Mouse (Mus musculus) hindbrain, embryonic 11.5 days (tissue): ENCODE measurements around the gene Col20a1. TPM values are rescaled to one million over a fixed set of nuclear protein-coding genes. Genes with fewer than 3 reads are reported as not detected.

Experiments used
- ATAC-seq: fragments of 200-750 bp; cut with Nextera tagmentation; 2 replicates; pipeline ENCODE4 v1.8.0; 2017; ENCODE audit warnings: mild to moderate bottlenecking, moderate TSS enrichment, moderate library complexity; ENCODE audit not compliant: low FRiP score
- DNase-seq: peaks from one replicate; pipeline ENCODE4 v3.0.0-alpha.2; 2015; ENCODE audit warnings: low spot score
- H3K27ac ChIP-seq: fragments of 300-500 bp; sonication (generic); 2 replicates; pipeline ENCODE4 v1.5.1; 2014; ENCODE audit warnings: mild to moderate bottlenecking, low read depth, low read length
- H3K27me3 ChIP-seq: fragments of 300-500 bp; sonication (generic); 2 replicates; pipeline ENCODE4 v1.6.1; 2014; ENCODE audit warnings: mild to moderate bottlenecking, low read length, moderate library complexity, mixed read lengths; ENCODE audit not compliant: control insufficient read depth, insufficient read depth
- H3K36me3 ChIP-seq: fragments of 300-500 bp; sonication (generic); 2 replicates; pipeline ENCODE4 v1.6.1; 2014; ENCODE audit warnings: mild to moderate bottlenecking, low read length, moderate library complexity, mixed read lengths; ENCODE audit not compliant: control insufficient read depth, insufficient read depth
- H3K4me1 ChIP-seq: fragments of 300-500 bp; sonication (generic); replicated peaks from 2 replicates; pipeline ENCODE4 v1.6.1; 2014; ENCODE audit warnings: low read length, mixed read lengths; ENCODE audit not compliant: control insufficient read depth, insufficient read depth
- H3K4me2 ChIP-seq: fragments of 300-500 bp; sonication (generic); replicated peaks from 2 replicates; pipeline ENCODE4 v1.6.1; 2014; ENCODE audit warnings: mild to moderate bottlenecking, low read depth, low read length
- H3K4me3 ChIP-seq: fragments of 300-500 bp; sonication (generic); 2 replicates; pipeline ENCODE4 v1.5.1; 2014; ENCODE audit warnings: low read depth, low read length
- H3K9ac ChIP-seq: fragments of 300-500 bp; sonication (generic); 2 replicates; pipeline ENCODE4 v1.6.1; 2014; ENCODE audit warnings: low read depth, low read length
- H3K9me3 ChIP-seq: fragments of 300-500 bp; sonication (generic); 2 replicates; pipeline ENCODE4 v1.6.1; 2016; ENCODE audit warnings: low read length; ENCODE audit not compliant: control insufficient read depth
- WGBS: fragments of 180-500 bp; shearing (Covaris S2); extraction: QIAGEN DNeasy Blood & Tissue Kit; methylation state at CpG from one replicate; pipeline ENCODE4 v1.1.7; 2014; 5-methylcytosine and 5-hydroxymethylcytosine counted together
- polyA plus RNA-seq: library from polyadenylated mRNA; unstranded; fragments of >200 nt; fragmentation: Nextera tagmentation; extraction: Ambion mirVana; gene quantifications from 2 replicates; pipeline ENCODE4 v1.2.1, GENCODE M21; 2014

Gene Col20a1
- polyA plus RNA-seq, 1 experiment from 2014 or later, result 0.56 TPM

- no peak for ATAC-seq
- 78% methylated on average over 3 of the region's 3 CpGs for WGBS
- H3K9me3 ChIP-seq, result no peaks in the 10 kb centered on the region
- H3K4me1 ChIP-seq, result 0 out of 2 replicates have a peak, but pooled peaks cover 2% of the 10 kb centered on the region
- H3K9ac ChIP-seq, result no peak overlapping the region
- no peaks in the 10 kb centered on the region for H3K27me3 ChIP-seq
- no peak overlapping the region for H3K4me2 ChIP-seq
- no peaks in the 10 kb centered on the region for H3K36me3 ChIP-seq
- no peak overlapping the region for H3K4me3 ChIP-seq
- no peak overlapping the region for H3K27ac ChIP-seq
- DNase-seq, result no peak
Observed at GRCm38 (mm10) chr2:180960187-180960586, 26.1 kb upstream of the Col20a1 start.

- ATAC-seq, result no peak
- no peak overlapping the region for H3K27ac ChIP-seq
- no peak for DNase-seq
- no peak overlapping the region for H3K4me3 ChIP-seq
- no peak overlapping the region for H3K4me2 ChIP-seq
- H3K27me3 ChIP-seq, result no peaks in the 10 kb centered on the region
- no peak overlapping the region for H3K9ac ChIP-seq
- 70% methylated on average over 2 of the region's 2 CpGs for WGBS
- H3K4me1 ChIP-seq, result peaks cover 7% of the 10 kb centered on the region; the same call in 1 of the 2 replicates
- no peaks in the 10 kb centered on the region for H3K9me3 ChIP-seq
- H3K36me3 ChIP-seq, result no peaks in the 10 kb centered on the region
Observed at GRCm38 (mm10) chr2:180962616-180963308, 23.6 kb upstream of the Col20a1 start.

DNA sequence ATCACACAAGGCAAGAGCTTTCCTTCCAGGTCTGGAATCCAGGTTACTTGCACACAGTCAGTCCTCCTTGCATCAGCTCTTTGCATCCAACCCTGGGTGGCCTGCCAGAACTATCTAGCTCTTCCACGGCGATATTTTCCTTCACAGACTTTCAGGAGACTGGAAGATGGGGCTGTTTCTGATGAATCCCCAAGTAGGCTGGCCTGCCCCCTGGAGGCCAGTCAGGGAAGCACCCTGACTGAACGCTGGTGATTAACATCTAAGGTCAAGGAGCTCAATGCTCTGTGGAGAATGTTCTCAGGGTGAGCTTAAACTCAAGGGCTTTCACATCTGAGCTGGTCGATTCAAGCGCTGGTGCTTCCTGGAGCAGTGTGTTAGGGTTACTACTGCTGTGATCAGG, 22.4 kb upstream of the Col20a1 start:
- no peak overlapping the region for H3K27ac ChIP-seq
- no peak overlapping the region for H3K4me3 ChIP-seq
- H3K36me3 ChIP-seq, result no peaks in the 10 kb centered on the region
- WGBS, result 7% methylated on average over 5 of the region's 5 CpGs
- H3K4me1 ChIP-seq, result peaks cover 7% of the 10 kb centered on the region; the same call in 1 of the 2 replicates
- peak; percentile 88 for DNase-seq
- no peaks in the 10 kb centered on the region for H3K9me3 ChIP-seq
- no peak overlapping the region for H3K4me2 ChIP-seq
- peak; percentile 18; the same call in 1 of the 2 replicates for ATAC-seq
- no peak overlapping the region; the same call in 1 of the 2 replicates for H3K9ac ChIP-seq
- no peaks in the 10 kb centered on the region for H3K27me3 ChIP-seq

DNA sequence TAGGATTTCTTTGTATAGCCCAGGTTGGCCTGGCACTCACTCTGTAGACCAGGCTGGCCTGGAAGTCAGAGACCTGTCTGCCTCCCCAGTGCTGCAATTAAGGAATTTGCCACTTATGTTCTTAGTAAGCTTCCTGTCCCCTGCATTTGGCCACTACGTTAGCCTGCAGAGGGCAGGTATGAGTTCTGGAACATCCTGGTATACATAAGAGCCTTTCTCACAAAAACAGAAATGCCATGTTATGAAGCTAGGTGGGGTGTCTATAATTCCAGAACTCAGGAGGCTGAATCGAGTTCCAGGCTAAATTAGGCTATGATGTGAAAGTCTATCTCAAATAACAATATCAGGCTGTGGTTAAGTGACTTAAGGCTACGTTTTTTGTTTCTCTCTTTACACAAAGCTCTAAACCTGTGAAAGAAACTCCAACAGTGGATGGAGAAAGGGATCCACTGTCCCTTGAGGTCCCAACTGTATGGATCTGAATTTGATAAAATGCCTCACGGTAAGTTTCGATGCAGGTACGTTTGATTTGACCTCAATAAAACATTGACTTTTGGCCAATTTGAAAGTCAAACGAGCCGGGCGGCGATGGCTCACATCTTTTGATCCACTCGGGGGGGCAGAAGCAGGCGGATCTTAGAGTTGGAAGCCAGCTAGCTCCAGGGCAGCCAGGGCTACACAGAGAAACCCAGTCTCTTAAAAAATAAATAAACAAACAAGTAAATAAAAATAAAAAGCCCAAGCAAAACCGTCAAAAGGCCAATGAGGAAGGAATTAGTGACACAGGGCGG, 20.0 kb upstream of the Col20a1 start:
- WGBS, result 16% methylated on average over 14 of the region's 14 CpGs
- Histone ChIP-seq H3K4me1 (peaks cover 7% of the 10 kb centered on the region; the same call in 1 of the 2 replicates), H3K9me3 (no peaks in the 10 kb centered on the region), H3K4me3 (peak overlapping the region; percentile 92), H3K36me3 (0 out of 2 replicates have a peak, but pooled peaks cover 2% of the 10 kb centered on the region), H3K27ac (peak overlapping the region; percentile 83), H3K9ac (peak overlapping the region; percentile 92), H3K4me2 (peak overlapping the region; percentile 95), H3K27me3 (no peaks in the 10 kb centered on the region)
- ATAC-seq, result no peak
- no peak for DNase-seq

DNA sequence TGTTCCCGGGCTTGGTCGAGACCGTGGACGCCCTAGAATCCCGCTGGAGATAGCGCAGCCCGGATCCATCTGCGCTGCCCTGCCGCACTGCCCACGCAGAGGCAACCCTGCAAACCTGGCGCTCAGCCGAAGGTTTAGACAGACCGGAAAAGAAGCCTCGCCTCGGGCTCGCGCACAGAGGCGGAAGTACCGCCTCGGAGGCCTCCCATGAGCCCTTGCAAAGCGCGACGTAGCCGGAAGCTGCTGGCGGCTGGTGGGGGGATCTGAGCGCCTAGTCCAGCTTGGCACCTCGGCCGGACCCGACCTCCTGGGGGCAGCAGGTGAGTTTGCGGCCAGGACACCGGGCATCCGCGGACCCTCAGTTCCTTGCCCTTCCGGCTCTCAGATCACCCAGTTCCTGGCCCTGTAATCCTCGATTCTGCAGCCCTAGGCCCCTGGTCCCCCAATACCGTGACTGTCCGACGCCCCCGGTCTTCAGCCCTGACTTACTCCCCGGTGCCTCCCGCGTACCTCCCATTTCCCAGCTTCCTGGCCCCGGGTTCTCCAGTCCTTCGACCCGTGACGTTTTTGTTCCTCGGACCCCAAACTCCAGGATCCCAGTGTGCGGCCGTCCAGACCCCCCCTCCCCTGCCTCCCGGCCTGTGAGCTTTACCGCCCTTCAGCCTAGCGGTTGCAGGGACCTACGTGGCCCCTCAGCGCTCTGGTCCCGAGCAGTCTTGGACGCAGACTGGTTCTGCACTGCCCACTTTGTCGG, 19.1 kb upstream of the Col20a1 start, which contains the start of gene Arfgap1:
Arfgap1 (plus strand) TSS at position 216 of the 754 bp plus-strand sequence.
- Histone ChIP-seq H3K4me1 (peaks cover 7% of the 10 kb centered on the region; the same call in 1 of the 2 replicates), H3K9me3 (no peaks in the 10 kb centered on the region), H3K36me3 (peaks cover 5% of the 10 kb centered on the region), H3K4me3 (peak within 1 kb of the TSS; percentile 92), H3K27ac (peak within 1 kb of the TSS; percentile 83), H3K27me3 (no peaks in the 10 kb centered on the region), H3K9ac (peak within 1 kb of the TSS; percentile 92), H3K4me2 (peak within 1 kb of the TSS; percentile 95)
- ATAC-seq, result peak; percentile 84
- under 1% methylated on average over 53 of the region's 57 CpGs for WGBS
- peak; percentile 89 for DNase-seq

GRCm38 (mm10) chr2:180981133-180981532, 5.2 kb upstream of the Col20a1 start:
- no peak overlapping the region for H3K27ac ChIP-seq
- H3K4me2 ChIP-seq, result no peak overlapping the region
- 91% methylated on average over 6 of the region's 6 CpGs for WGBS
- ATAC-seq (no peak), DNase-seq (no peak)
- no peaks in the 10 kb centered on the region for H3K4me1 ChIP-seq
- H3K9me3 ChIP-seq, result no peaks in the 10 kb centered on the region
- H3K4me3 ChIP-seq, result no peak overlapping the region
- no peaks in the 10 kb centered on the region for H3K27me3 ChIP-seq
- no peak overlapping the region for H3K9ac ChIP-seq
- peaks cover 18% of the 10 kb centered on the region for H3K36me3 ChIP-seq

DNA sequence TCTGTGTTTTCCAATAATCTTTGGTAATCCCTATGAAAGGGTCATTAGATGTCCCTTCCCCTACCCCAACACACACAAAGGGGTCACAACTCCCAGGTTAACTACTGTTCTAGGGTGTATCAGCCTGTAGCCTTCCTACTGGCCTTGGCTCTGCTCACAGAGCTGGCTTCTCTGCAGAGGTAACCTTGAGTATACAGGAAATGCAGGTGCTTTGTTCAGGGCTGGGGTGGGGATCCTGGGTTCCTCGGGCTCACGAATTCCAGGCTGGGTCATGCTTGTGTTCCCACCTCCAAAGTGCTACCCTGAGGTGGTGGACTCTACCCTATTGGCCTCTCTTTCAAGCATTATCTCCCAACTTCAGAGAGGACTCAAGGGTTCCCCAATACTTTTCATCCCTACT, 700 bp upstream of the Col20a1 start:
- peaks cover 4% of the 10 kb centered on the region; the same call in 1 of the 2 replicates for H3K36me3 ChIP-seq
- no peak overlapping the region for H3K27ac ChIP-seq
- H3K4me2 ChIP-seq, result no peak overlapping the region
- WGBS, result 89% methylated on average over 2 of the region's 2 CpGs
- H3K27me3 ChIP-seq, result no peaks in the 10 kb centered on the region
- no peak overlapping the region for H3K4me3 ChIP-seq
- H3K9ac ChIP-seq, result no peak overlapping the region
- DNase-seq, result no peak
- H3K4me1 ChIP-seq, result peaks cover 4% of the 10 kb centered on the region
- H3K9me3 ChIP-seq, result no peaks in the 10 kb centered on the region
- ATAC-seq, result no peak

DNA sequence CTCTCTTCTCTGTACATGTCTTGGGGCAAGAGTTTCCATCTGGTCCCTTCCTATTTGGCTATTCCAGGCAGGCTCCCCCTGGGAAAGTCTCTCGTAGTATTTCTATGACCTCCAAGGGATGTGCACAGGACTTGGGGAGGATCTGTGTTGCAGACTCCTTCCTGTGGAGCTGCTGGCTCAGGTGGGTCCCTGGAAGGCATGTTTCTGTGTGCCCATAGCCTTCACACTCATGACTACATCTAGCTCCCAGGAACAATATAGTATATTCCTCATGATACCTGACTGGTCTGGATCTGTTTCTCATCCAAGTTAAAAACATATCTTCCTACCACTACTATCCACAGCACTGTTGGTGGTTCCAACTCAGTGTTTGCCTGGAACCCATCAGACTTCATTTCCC, 666 bp downstream of the Col20a1 start:
- DNase-seq (no peak), ATAC-seq (no peak)
- H3K9me3 ChIP-seq, result no peaks in the 10 kb centered on the region
- no peaks in the 10 kb centered on the region for H3K27me3 ChIP-seq
- H3K9ac ChIP-seq, result no peak overlapping the region
- no peak overlapping the region for H3K27ac ChIP-seq
- H3K4me2 ChIP-seq, result no peak overlapping the region
- 0 out of 2 replicates have a peak, but pooled peaks cover 2% of the 10 kb centered on the region for H3K36me3 ChIP-seq
- 71% methylated on average over 1 of the region's 1 CpGs for WGBS
- H3K4me3 ChIP-seq, result no peak overlapping the region
- H3K4me1 ChIP-seq, result peaks cover 4% of the 10 kb centered on the region
